Mouse (Mus musculus) midbrain, embryonic 14.5 days (tissue): ENCODE results near the gene Strip2. TPM values are rescaled to one million over a fixed set of nuclear protein-coding genes. Genes with fewer than 3 reads are reported as not detected.

Source experiments
- ATAC-seq: fragments of 200-750 bp; cut with Nextera tagmentation; 2 replicates; pipeline ENCODE4 v1.8.0; 2017; ENCODE audit warnings: moderate number of reproducible peaks, moderate library complexity; ENCODE audit not compliant: low FRiP score, low TSS enrichment
- DNase-seq: peaks from one replicate; pipeline ENCODE4 v3.0.0-alpha.2; 2015
- H3K27ac ChIP-seq: fragments of 300-500 bp; sonication (generic); replicated peaks from 2 replicates; pipeline ENCODE4 v1.5.1; 2014; ENCODE audit warnings: mild to moderate bottlenecking, low read depth, low read length, moderate library complexity
- H3K27me3 ChIP-seq: fragments of 300-500 bp; sonication (generic); 2 replicates; pipeline ENCODE4 v1.6.1; 2014; ENCODE audit warnings: low read length, control low read depth, mixed read lengths; ENCODE audit not compliant: control insufficient read depth, insufficient read depth
- H3K36me3 ChIP-seq: fragments of 300-500 bp; sonication (generic); 2 replicates; pipeline ENCODE4 v1.6.1; 2014; ENCODE audit warnings: low read length, control low read depth; ENCODE audit not compliant: control insufficient read depth, insufficient read depth
- H3K4me1 ChIP-seq: fragments of 300-500 bp; sonication (generic); 2 replicates; pipeline ENCODE4 v1.6.1; 2014; ENCODE audit warnings: mild to moderate bottlenecking, antibody characterized with exemption, low read length, control low read depth; ENCODE audit not compliant: control insufficient read depth, insufficient read depth
- H3K4me2 ChIP-seq: fragments of 300-500 bp; sonication (generic); 2 replicates; pipeline ENCODE4 v1.6.1; 2014; ENCODE audit warnings: mild to moderate bottlenecking, low read length, moderate library complexity
- H3K4me3 ChIP-seq: fragments of 300-500 bp; sonication (generic); replicated peaks from 2 replicates; pipeline ENCODE4 v1.5.1; 2014; ENCODE audit warnings: low read depth, low read length
- H3K9ac ChIP-seq: fragments of 300-500 bp; sonication (generic); replicated peaks from 2 replicates; pipeline ENCODE4 v1.6.1; 2014; ENCODE audit warnings: mild to moderate bottlenecking, low read length, moderate library complexity
- H3K9me3 ChIP-seq: fragments of 300-500 bp; sonication (generic); 2 replicates; pipeline ENCODE4 v1.6.1; 2016; ENCODE audit warnings: low read length, control low read depth, mixed read lengths; ENCODE audit not compliant: control insufficient read depth
- WGBS: fragments of 180-500 bp; shearing (Covaris S2); extraction: QIAGEN DNeasy Blood & Tissue Kit; methylation state at CpG from one replicate; pipeline ENCODE4 v1.1.7; 2014; 5-methylcytosine and 5-hydroxymethylcytosine counted together
- polyA plus RNA-seq: library from polyadenylated mRNA; unstranded; fragments of >200 nt; fragmentation: Nextera tagmentation; extraction: Ambion mirVana; gene quantifications from 2 replicates; pipeline ENCODE4 v1.2.1, GENCODE M21; 2014

The Strip2 gene
- polyA plus RNA-seq, 1 experiment from 2014 or later, result 2.9 TPM

DNA sequence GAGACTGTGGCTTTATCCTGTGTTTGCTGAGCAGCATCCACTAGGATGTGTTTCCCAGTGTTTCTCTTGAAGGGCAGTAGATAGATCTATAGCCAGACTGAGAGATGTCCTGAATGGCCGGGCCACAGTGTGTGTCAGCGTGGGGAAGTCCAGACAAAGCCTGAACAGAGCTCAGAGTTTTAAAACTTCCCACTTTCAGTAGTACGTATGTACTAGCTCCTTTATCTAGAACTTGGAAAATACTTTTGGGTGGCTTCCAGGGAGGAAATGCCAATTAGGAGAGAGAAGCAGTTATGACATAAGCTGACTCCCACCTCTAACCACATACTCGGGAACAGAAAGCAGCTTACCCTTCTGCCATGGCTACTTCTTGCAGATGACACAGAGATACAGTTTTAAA is 23.6 kb downstream of the Strip2 start:
- no peak for ATAC-seq
- WGBS, result 87% methylated on average over 4 of the region's 4 CpGs

DNA sequence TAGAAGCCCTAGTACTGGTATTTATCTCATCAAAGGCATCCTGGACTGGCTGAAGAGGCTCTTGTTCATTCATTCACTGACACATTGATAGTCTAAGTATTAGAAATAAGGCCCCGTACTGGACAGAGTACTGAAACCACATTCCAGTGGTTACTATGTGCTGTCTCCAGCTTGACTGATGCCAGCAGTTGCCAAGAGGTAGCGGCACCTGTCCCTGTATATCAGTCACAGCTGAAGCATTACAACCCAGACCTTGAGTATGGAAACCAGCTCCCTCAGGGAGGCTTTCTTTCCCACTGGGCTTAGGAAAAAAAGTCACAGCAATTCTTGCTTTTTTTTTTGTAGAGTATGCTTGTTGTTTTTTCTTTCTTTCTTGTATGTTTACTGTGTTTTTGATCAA is 24.2 kb downstream of the Strip2 start:
- Histone ChIP-seq H3K4me2 (no peak overlapping the region), H3K9ac (no peak overlapping the region), H3K27me3 (no peaks in the 10 kb centered on the region), H3K36me3 (no peaks in the 10 kb centered on the region), H3K4me1 (no peaks in the 10 kb centered on the region), H3K9me3 (no peaks in the 10 kb centered on the region), H3K4me3 (no peak overlapping the region), H3K27ac (no peak overlapping the region)
- WGBS, result 78% methylated on average over 2 of the region's 2 CpGs
- DNase-seq (no peak), ATAC-seq (no peak)

More for the DNA sequence above, 23.6 kb downstream of the Strip2 start:
- Histone ChIP-seq H3K9me3 (no peaks in the 10 kb centered on the region), H3K27ac (no peak overlapping the region), H3K4me2 (no peak overlapping the region), H3K36me3 (no peaks in the 10 kb centered on the region), H3K4me3 (no peak overlapping the region), H3K4me1 (no peaks in the 10 kb centered on the region), H3K9ac (no peak overlapping the region), H3K27me3 (no peaks in the 10 kb centered on the region)
- DNase-seq, result no peak

DNA sequence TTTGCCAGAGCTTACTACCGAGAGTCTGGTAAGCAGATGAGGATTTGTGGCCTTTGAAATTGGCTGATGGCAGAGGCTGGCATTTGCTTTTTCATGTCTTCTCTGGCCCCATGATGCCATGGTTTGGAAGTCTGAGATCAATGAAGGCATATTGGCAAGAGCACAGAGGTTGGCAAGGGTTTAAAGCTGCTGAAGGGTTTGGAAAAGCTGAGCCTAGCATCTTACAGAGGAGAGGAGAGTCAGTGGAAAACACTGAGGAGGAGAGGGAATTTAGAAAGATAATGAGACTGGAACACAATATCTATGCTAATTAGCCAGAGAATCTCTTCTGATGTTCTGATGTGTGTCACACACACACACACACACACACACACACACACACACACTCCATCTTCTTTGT is 27.7 kb downstream of the Strip2 start:
- no peak overlapping the region for H3K4me3 ChIP-seq
- H3K9me3 ChIP-seq, result no peaks in the 10 kb centered on the region
- 59% methylated on average over 1 of the region's 1 CpGs for WGBS
- H3K27ac ChIP-seq, result no peak overlapping the region
- no peak overlapping the region for H3K9ac ChIP-seq
- H3K36me3 ChIP-seq, result no peaks in the 10 kb centered on the region
- H3K27me3 ChIP-seq, result no peaks in the 10 kb centered on the region
- H3K4me1 ChIP-seq, result no peaks in the 10 kb centered on the region
- ATAC-seq (no peak), DNase-seq (peak; percentile 43)
- H3K4me2 ChIP-seq, result no peak overlapping the region

DNA sequence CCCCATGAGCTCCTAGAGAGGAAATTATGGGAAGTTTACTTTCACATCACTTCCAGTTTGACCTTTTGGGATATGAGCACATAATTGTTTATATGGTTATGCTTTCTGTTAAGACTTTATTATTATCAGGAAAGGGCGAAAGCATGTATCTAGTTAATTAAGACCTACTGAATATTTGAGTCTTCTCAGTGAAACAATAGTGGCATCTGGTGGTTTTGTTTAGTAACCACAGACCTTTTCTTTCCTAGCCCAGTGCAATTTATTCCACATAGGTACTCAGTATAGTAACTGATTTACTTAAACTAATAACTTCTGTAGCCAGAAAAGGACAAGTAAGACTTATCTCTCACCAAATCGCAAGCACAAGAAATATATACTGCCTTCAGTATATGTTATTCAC is 29.8 kb downstream of the Strip2 start:
- no peak overlapping the region for H3K9ac ChIP-seq
- no peaks in the 10 kb centered on the region for H3K9me3 ChIP-seq
- DNase-seq, result peak; percentile 46
- 92% methylated on average over 2 of the region's 2 CpGs for WGBS
- H3K27me3 ChIP-seq, result no peaks in the 10 kb centered on the region
- no peak overlapping the region for H3K4me2 ChIP-seq
- ATAC-seq, result no peak
- H3K36me3 ChIP-seq, result no peaks in the 10 kb centered on the region
- no peak overlapping the region for H3K27ac ChIP-seq
- H3K4me1 ChIP-seq, result no peaks in the 10 kb centered on the region
- no peak overlapping the region for H3K4me3 ChIP-seq

DNA sequence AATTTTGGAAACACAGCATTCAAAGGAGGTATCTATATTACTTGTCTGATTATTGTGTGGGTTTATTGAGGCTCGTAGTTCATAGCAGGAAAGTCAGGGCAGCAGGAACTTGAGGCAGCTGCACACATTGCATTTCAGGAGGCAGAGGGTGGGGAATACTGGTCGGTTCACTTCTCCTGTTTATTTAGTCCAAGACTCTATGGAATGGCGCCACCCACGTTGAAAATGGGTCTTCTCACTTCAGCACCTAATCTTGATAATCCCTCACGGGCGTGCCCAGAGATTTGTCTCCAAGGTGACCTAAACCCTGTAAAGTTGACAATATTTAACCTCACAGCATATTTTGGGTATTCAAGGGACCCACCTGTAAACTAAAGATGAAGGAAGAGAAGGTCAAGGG is 31.0 kb downstream of the Strip2 start:
- Histone ChIP-seq H3K4me1 (no peaks in the 10 kb centered on the region), H3K9ac (no peak overlapping the region), H3K36me3 (no peaks in the 10 kb centered on the region), H3K4me3 (no peak overlapping the region), H3K9me3 (no peaks in the 10 kb centered on the region), H3K27ac (no peak overlapping the region), H3K27me3 (no peaks in the 10 kb centered on the region), H3K4me2 (no peak overlapping the region)
- DNase-seq (no peak), ATAC-seq (no peak)
- WGBS, result 76% methylated on average over 6 of the region's 6 CpGs

DNA sequence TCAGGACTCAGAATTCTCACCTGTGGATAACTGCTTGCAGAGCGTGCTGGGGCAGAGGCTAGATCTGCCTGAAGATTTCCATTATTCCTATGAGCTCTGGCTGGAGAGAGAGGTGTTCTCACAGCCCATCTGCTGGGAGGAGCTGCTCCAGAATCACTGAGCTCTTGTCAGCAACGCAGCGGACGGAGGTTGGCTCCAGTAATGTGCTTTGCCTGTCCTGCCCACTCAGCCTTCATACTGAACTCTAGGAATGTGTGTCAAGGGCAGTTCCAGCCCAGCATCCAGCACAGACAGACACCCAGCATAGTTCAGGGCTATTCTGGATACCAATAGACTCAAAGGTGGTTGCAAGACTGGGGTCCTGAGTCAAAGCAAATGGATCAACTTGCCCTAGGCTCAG is 39.9 kb downstream of the Strip2 start:
- Histone ChIP-seq H3K4me2 (no peak overlapping the region), H3K9me3 (no peaks in the 10 kb centered on the region), H3K4me3 (no peak overlapping the region), H3K36me3 (no peaks in the 10 kb centered on the region), H3K9ac (no peak overlapping the region), H3K4me1 (no peaks in the 10 kb centered on the region), H3K27me3 (no peaks in the 10 kb centered on the region), H3K27ac (no peak overlapping the region)
- no peak for ATAC-seq
- WGBS, result 92% methylated on average over 4 of the region's 4 CpGs
- DNase-seq, result no peak

DNA sequence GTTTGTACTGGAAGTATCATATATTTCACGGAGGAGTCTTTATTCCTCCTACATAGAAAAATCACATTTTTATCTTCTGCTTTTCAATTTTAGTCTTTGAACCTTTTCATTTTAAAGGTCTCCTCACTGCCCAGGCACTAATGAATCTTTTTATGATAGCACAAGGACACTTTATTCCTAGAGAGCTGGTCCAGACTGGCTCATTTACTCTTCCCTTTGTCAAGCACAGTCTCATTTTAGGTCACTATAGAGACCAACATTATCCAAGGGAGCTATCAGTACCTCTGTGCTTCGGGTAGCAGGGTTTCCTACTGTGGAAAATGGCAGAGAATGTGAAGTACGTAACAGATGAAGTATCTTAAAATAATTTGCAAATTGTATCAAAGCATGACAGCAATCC is 41.9 kb downstream of the Strip2 start:
- H3K36me3 ChIP-seq, result no peaks in the 10 kb centered on the region
- no peaks in the 10 kb centered on the region for H3K27me3 ChIP-seq
- H3K4me2 ChIP-seq, result no peak overlapping the region
- H3K9me3 ChIP-seq, result no peaks in the 10 kb centered on the region
- H3K4me1 ChIP-seq, result no peaks in the 10 kb centered on the region
- no peak for ATAC-seq
- 78% methylated on average over 3 of the region's 3 CpGs for WGBS
- H3K4me3 ChIP-seq, result no peak overlapping the region
- H3K9ac ChIP-seq, result no peak overlapping the region
- no peak overlapping the region for H3K27ac ChIP-seq
- no peak for DNase-seq

DNA sequence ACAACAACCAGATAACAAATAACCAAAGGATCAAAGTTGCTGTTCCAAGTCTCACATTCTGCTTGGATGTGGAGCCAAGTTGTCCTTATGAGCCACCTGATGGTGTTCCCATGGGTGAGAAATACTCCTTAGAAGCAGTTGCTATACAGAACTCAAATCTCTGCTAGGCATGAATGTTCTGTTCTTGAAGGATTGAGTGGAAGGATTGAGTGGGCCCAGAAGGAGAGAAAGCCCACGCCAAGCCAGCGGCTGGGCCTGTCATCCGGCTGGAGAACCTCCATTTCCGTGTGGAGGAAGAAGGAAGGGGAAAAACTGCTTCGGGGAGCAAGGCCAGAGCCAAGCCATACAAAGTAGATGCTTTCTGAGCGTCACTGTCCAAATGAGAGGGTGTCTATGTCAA is 44.3 kb downstream of the Strip2 start:
- 87% methylated on average over 6 of the region's 6 CpGs for whole genome bisulfite sequencing
- no peaks in the 10 kb centered on the region for H3K36me3 ChIP-seq
- H3K4me3 ChIP-seq, result no peak overlapping the region
- DNase-seq (no peak), ATAC-seq (no peak)
- no peaks in the 10 kb centered on the region for H3K27me3 ChIP-seq
- no peak overlapping the region for H3K4me2 ChIP-seq
- H3K9me3 ChIP-seq, result no peaks in the 10 kb centered on the region
- no peak overlapping the region for H3K9ac ChIP-seq
- no peak overlapping the region for H3K27ac ChIP-seq
- H3K4me1 ChIP-seq, result no peaks in the 10 kb centered on the region

DNA sequence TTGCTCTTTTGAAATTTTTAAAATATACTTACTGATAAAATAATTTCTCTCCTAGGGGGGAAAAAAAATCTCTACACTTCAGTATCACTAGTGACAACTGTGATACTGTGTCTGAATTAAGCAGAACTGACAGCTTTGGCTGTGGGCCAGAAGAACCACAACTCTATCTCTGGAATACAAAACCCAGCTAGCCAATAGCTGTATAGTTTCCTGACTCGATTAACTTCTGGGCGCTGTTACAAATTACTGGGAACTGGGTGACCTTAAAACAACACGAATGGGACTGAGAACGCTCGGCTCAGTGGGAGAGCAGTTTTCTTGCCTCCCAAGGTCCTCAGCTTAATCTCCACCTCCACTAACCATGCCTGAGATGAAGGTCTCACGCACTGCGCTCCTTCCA is 51.1 kb downstream of the Strip2 start:
- H3K4me1 ChIP-seq, result no peaks in the 10 kb centered on the region
- H3K4me2 ChIP-seq, result no peak overlapping the region
- no peaks in the 10 kb centered on the region for H3K9me3 ChIP-seq
- DNase-seq (peak; percentile 71), ATAC-seq (no peak)
- no peak overlapping the region for H3K4me3 ChIP-seq
- no peaks in the 10 kb centered on the region for H3K36me3 ChIP-seq
- H3K27ac ChIP-seq, result no peak overlapping the region
- WGBS, result 54% methylated on average over 7 of the region's 7 CpGs
- H3K27me3 ChIP-seq, result no peaks in the 10 kb centered on the region
- H3K9ac ChIP-seq, result no peak overlapping the region
